ENCODE assay signal across 26 mouse cellular contexts in genomic region chr14:46249141-46249540, GRCm38 (mm10).
"Had no signal": no experiment of that assay in that cellular context is flagged by ENCODE, and none has a peak within 500 bp of the region (broad histone marks: within the 10 kb centered on the region; RNA-seq: fewer than 3 reads in every experiment).

No protein-coding gene starts in this region.

- H3K9ac ChIP-seq: forebrain, postnatal 0 days; heart, embryonic 13.5 days; heart, embryonic 15.5 days; hindbrain, embryonic 12.5 days; hindbrain, embryonic 14.5 days; intestine, embryonic 15.5 days; limb, embryonic 13.5 days; limb, embryonic 15.5 days had no signal

- ATAC-seq: forebrain, postnatal 0 days; hindbrain, embryonic 16.5 days; inflammation-experienced regulatory T-cells, adult 6 months; intestine, embryonic 15.5 days; intestine, postnatal 0 days had no signal

- H3K4me3 ChIP-seq: gastrocnemius, adult 2 months; heart, adult 2 months; heart, embryonic 13.5 days; heart, embryonic 15.5 days; hindbrain, embryonic 10.5 days; hindbrain, embryonic 12.5 days; intestine, embryonic 15.5 days; layer of hippocampus, adult 2 months; left cerebral cortex, adult 2 months; limb, embryonic 13.5 days; limb, embryonic 15.5 days had no signal

- H3K4me2 ChIP-seq: heart, embryonic 11.5 days; heart, embryonic 13.5 days; heart, embryonic 15.5 days; hindbrain, embryonic 12.5 days; hindbrain, embryonic 14.5 days; intestine, embryonic 15.5 days; limb, embryonic 13.5 days; limb, embryonic 15.5 days had no signal

- H3K27me3 ChIP-seq: heart, embryonic 13.5 days; heart, embryonic 15.5 days; hindbrain, embryonic 12.5 days; intestine, embryonic 15.5 days; limb, embryonic 13.5 days; limb, embryonic 15.5 days had no signal

- H3K27ac ChIP-seq: gastrocnemius, adult 2 months; heart, adult 2 months; heart, embryonic 13.5 days; heart, embryonic 15.5 days; hindbrain, embryonic 10.5 days; hindbrain, embryonic 12.5 days; hindbrain, embryonic 14.5 days; intestine, embryonic 15.5 days; layer of hippocampus, adult 2 months; left cerebral cortex, adult 2 months; limb, embryonic 13.5 days; limb, embryonic 15.5 days had no signal

- DNase-seq: forebrain, postnatal 0 days; gastrocnemius, adult 2 months; gastrocnemius, postnatal 10 days; gastrocnemius, postnatal 25 days; heart, adult 2 months; heart, postnatal 14 days; heart, postnatal 4 days; kidney, adult 18-20 months; kidney, adult 8-10 months; kidney, postnatal 10 days; kidney, postnatal 25 days; kidney, postnatal 4 days had no signal

- H3K4me1 ChIP-seq: heart, embryonic 13.5 days; heart, embryonic 15.5 days; hindbrain, embryonic 10.5 days; hindbrain, embryonic 12.5 days; intestine, embryonic 15.5 days had no signal

- H3K36me3 ChIP-seq: heart, embryonic 13.5 days; heart, embryonic 15.5 days; hindbrain, embryonic 10.5 days; hindbrain, embryonic 12.5 days; intestine, embryonic 15.5 days; limb, embryonic 13.5 days; limb, embryonic 15.5 days had no signal

- H3K9me3 ChIP-seq: heart, embryonic 13.5 days; heart, embryonic 15.5 days; hindbrain, embryonic 10.5 days; hindbrain, embryonic 12.5 days; intestine, embryonic 15.5 days; limb, embryonic 13.5 days; limb, embryonic 15.5 days had no signal
